Mouse (Mus musculus) hindbrain, embryonic 12.5 days (tissue): Measurements from ENCODE around the gene Fcgr1. TPM values are rescaled to one million over a fixed set of nuclear protein-coding genes. Genes with fewer than 3 reads are reported as not detected.
A peak's percentile ranks its signal among the peaks of the same experiment; 100 is the strongest.
"Not testable (repeated sequence)": the region's sequence is repeated elsewhere in the genome, so short reads cannot be mapped to it uniquely, and the experiment has no call there.

ENCODE experiments used
- ATAC-seq: fragments of 200-750 bp; cut with Nextera tagmentation; 2 replicates; pipeline ENCODE4 v1.8.0; 2017; ENCODE audit warnings: moderate TSS enrichment; ENCODE audit not compliant: low FRiP score
- H3K27ac ChIP-seq: fragments of 300-500 bp; sonication (generic); 2 replicates; pipeline ENCODE4 v1.5.1; 2016; ENCODE audit warnings: mild to moderate bottlenecking
- H3K27me3 ChIP-seq: fragments of 300-500 bp; sonication (generic); 2 replicates; pipeline ENCODE4 v1.6.1; 2016; ENCODE audit warnings: mild to moderate bottlenecking
- H3K36me3 ChIP-seq: fragments of 300-500 bp; sonication (generic); 2 replicates; pipeline ENCODE4 v1.6.1; 2016; ENCODE audit warnings: mild to moderate bottlenecking
- H3K4me1 ChIP-seq: fragments of 300-500 bp; sonication (generic); 2 replicates; pipeline ENCODE4 v1.6.1; 2016
- H3K4me2 ChIP-seq: fragments of 300-500 bp; sonication (generic); replicated peaks from 2 replicates; pipeline ENCODE4 v1.6.1; 2016; ENCODE audit warnings: mild to moderate bottlenecking
- H3K4me3 ChIP-seq: fragments of 300-500 bp; sonication (generic); 2 replicates; pipeline ENCODE4 v1.5.1; 2016; ENCODE audit warnings: mild to moderate bottlenecking
- H3K9ac ChIP-seq: fragments of 300-500 bp; sonication (generic); 2 replicates; pipeline ENCODE4 v1.6.1; 2016; ENCODE audit warnings: mild to moderate bottlenecking, moderate library complexity
- H3K9me3 ChIP-seq: fragments of 300-500 bp; sonication (generic); replicated peaks from 2 replicates; pipeline ENCODE4 v1.6.1; 2016; ENCODE audit warnings: mild to moderate bottlenecking
- WGBS: fragments of 180-500 bp; shearing (Covaris S2); methylation state at CpG from one replicate; pipeline ENCODE4 v1.1.7; 2016; 5-methylcytosine and 5-hydroxymethylcytosine counted together
- polyA plus RNA-seq: library from polyadenylated mRNA; unstranded; fragments of >200 nt; fragmentation: Nextera tagmentation; extraction: Ambion mirVana; gene quantifications from 2 replicates; pipeline ENCODE4 v1.2.1, GENCODE M21; 2016

Gene Fcgr1
- 2.0 TPM in 2 replicates for polyA plus RNA-seq

DNA sequence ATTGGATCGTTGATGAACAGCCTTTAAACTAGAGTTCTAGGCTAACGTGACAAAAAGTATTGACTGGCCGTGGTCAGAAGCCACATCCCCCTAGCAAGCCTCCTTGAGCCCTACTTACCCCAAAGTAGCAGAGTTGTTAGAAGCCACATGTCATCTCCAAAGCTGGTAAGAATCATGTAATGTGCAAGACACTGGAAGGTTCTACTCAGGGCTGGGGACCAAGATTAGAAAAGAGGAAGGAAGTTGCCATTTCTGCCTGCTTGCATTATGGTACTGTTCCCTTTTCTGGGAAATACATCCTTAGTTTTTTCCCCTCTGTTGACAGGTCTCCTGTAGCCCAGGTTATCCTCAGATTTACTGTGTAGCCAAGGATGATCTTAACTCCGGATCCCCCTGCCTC is at the start of gene Fcgr1:
TSS of gene Fcgr1 (minus strand) at position 183 of the 400 bp plus-strand sequence.
- Histone ChIP-seq H3K4me2 (no peak within 1 kb of the TSS), H3K9me3 (no peaks in the 10 kb centered on the region), H3K4me1 (no peaks in the 10 kb centered on the region), H3K9ac (no peak within 1 kb of the TSS), H3K27me3 (peaks cover 3% of the 10 kb centered on the region; the same call in 1 of the 2 replicates), H3K36me3 (no peaks in the 10 kb centered on the region), H3K4me3 (no peak within 1 kb of the TSS), H3K27ac (no peak within 1 kb of the TSS)
- no peak for ATAC-seq
- WGBS: 85% methylated on average over 4 of the region's 4 CpGs

DNA sequence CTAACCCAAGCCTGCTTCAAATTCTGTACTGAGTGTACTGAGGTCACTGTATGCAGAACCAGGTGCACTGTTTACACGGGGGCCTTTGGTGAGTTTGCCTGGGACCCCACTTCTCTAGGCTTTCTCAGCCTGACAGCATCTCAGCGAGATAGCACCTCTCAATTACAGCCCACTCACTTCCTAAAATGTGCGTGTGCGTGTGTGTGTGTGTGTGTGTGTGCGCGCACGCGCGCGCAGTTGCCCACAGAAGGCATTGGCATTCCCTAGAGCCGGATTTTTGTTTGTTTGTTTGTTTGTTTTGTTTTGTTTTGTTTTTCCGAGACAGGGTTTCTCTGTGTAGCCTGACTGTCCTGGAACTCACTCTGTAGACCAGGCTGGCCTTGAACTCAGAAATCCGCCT is 48.9 kb upstream of the Fcgr1 start:
- H3K4me1 ChIP-seq, H3K4me3 ChIP-seq, H3K9me3 ChIP-seq, ATAC-seq, H3K27ac ChIP-seq, H3K4me2 ChIP-seq, H3K36me3 ChIP-seq, H3K9ac ChIP-seq: not testable (repeated sequence)
- 56% methylated on average over 13 of the region's 13 CpGs for WGBS
- peaks cover 62% of the 10 kb centered on the region for H3K27me3 ChIP-seq

DNA sequence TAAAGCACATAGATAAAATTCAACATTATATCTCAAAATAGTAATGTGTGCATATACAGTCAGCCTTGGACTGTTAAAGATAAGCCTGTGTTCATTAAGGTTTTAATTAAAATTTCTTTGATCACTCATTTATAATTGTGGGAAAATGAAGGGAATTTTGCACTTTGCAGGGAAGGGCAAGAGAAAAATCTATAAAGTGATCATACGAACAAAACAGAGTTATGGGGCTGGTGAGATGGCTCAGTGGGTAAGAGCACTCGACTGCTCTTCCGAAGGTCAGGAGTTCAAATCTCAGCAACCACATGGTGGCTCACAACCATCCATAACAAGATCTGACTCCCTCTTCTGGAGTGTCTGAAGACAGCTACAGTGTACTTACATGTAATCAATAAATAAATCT is 48.3 kb upstream of the Fcgr1 start:
- not testable (repeated sequence) for H3K36me3 ChIP-seq, H3K4me3 ChIP-seq, H3K9me3 ChIP-seq, H3K4me2 ChIP-seq, H3K27ac ChIP-seq, H3K4me1 ChIP-seq, H3K9ac ChIP-seq, ATAC-seq
- 45% methylated on average over 3 of the region's 3 CpGs for WGBS
- H3K27me3 ChIP-seq: peaks cover 68% of the 10 kb centered on the region

DNA sequence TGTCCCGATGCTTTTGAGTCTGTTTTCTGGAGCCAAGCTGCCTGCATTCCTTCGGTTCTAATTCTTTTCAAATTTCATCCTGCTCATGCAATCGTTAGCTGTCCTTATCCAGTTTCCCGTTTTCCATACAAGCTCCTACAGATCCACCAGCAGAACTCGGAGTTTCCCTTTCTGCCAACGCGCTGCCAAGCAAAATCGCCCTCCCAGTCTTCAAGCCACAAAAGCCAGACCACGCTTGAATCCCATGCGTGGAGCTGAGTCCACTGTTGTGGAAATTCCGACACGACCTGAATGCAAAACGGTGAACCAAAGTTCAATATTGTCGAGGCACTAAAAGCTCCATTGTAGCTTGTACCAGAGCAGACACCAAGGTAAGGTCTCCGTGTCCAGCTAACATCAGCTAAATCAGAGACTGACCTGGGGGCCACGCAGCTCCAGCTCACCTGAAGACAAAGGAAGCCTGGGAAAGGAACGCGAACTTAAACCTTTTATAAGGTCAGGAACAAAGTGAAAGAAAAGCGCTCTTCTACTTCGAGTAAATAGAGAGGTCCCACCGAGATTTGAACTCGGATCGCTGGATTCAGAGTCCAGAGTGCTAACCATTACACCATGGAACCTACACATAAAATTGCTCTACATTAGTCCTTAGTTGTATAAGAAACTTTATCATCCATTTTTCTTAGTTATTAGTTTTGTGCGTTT is 47.0 kb upstream of the Fcgr1 start:
- no peak overlapping the region for H3K4me3 ChIP-seq
- peaks cover 81% of the 10 kb centered on the region for H3K27me3 ChIP-seq
- no peak overlapping the region for H3K4me2 ChIP-seq
- no peak overlapping the region for H3K27ac ChIP-seq
- 4% methylated on average over 24 of the region's 24 CpGs for WGBS
- no peaks in the 10 kb centered on the region for H3K36me3 ChIP-seq
- no peaks in the 10 kb centered on the region for H3K4me1 ChIP-seq
- no peaks in the 10 kb centered on the region for H3K9me3 ChIP-seq
- no peak for ATAC-seq
- no peak overlapping the region for H3K9ac ChIP-seq

DNA sequence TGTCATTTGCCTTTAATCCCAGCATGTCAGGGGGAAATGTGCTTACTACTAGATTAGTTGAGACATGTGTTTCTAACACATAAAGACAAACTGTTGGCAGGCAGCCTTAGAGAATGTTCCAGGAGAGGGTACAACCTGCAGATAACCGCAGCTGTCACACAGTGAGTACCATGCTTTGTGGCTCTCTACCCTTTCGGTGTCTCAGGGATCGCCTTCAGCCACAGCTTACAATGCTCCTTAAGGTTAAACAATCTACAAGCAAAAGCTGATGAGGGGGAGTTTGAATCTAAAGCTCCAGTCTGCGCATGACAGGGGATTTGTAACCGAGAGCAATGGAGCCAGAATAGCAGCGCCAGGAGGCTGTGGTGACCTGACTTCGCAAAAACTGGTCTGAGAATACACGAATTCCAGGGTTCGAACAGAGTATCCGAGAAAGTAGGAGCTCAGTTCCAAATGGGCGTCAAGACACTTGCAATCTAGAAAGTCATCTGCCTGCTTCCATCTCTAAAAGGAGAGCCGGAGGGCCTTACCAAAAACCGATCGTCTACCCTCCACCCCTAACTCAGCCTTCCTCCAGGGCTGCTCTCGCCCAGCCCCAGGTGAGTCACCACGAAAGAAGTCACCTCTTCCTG is 45.2 kb upstream of the Fcgr1 start:
- Histone ChIP-seq H3K27me3 (peaks cover 81% of the 10 kb centered on the region), H3K9me3 (no peaks in the 10 kb centered on the region)
- WGBS: 40% methylated on average over 16 of the region's 16 CpGs

DNA sequence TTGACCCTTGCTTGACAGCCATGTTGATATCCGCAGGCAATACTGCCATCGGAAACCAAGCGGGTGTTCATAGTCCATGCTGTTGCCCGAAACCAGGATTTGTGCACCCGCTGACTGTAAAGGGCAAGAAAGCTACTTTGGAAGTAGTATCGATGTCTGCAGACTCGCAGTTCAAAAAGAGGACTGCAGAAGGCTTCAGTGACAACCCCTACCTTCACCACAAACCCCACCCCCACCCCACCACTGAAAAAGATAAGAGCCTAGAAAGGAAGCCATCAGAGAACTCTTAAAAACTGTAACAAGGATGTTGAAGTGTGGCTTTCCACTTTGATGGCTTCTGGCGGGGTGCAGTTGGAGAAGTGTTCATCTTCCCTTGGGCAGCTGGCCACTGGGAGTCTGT is 44.3 kb upstream of the Fcgr1 start:
- 90% methylated on average over 8 of the region's 8 CpGs for WGBS
- Histone ChIP-seq H3K27ac (no peak overlapping the region), H3K9ac (no peak overlapping the region), H3K36me3 (no peaks in the 10 kb centered on the region), H3K4me2 (no peak overlapping the region), H3K4me3 (no peak overlapping the region), H3K27me3 (peaks cover 82% of the 10 kb centered on the region), H3K9me3 (no peaks in the 10 kb centered on the region), H3K4me1 (peaks cover 3% of the 10 kb centered on the region; the same call in 1 of the 2 replicates)
- no peak for ATAC-seq

More for the DNA sequence above, 45.2 kb upstream of the Fcgr1 start:
- Histone ChIP-seq H3K4me3 (no peak overlapping the region), H3K4me2 (no peak overlapping the region), H3K27ac (no peak overlapping the region), H3K4me1 (0 out of 2 replicates have a peak, but pooled peaks cover under 1% of the 10 kb centered on the region), H3K9ac (no peak overlapping the region), H3K36me3 (no peaks in the 10 kb centered on the region)
- no peak for ATAC-seq

DNA sequence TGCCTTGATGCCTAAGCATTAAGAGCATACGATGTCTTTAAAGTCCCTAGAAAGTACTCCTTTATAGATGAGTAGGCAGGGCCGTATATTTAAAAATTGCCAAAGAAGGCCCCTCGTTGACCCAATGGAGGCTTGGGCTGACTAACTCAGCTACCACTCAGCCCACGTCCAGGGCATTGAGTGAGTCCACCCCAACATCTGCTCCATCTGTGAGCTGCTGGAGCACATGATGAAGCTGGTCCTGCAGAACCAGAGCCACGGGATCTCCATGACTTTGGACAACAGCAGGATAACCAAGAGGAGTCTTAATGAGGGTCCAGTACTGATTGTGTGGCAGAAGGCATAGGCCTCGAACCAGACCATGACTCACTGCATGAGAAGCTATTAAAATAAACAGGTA is 43.5 kb upstream of the Fcgr1 start:
- Histone ChIP-seq H3K4me1 (peaks cover 3% of the 10 kb centered on the region; the same call in 1 of the 2 replicates), H3K27ac (no peak overlapping the region), H3K4me2 (no peak overlapping the region), H3K9me3 (no peaks in the 10 kb centered on the region), H3K27me3 (peaks cover 84% of the 10 kb centered on the region), H3K4me3 (no peak overlapping the region), H3K9ac (no peak overlapping the region), H3K36me3 (no peaks in the 10 kb centered on the region)
- 91% methylated on average over 6 of the region's 6 CpGs for WGBS
- ATAC-seq: no peak

DNA sequence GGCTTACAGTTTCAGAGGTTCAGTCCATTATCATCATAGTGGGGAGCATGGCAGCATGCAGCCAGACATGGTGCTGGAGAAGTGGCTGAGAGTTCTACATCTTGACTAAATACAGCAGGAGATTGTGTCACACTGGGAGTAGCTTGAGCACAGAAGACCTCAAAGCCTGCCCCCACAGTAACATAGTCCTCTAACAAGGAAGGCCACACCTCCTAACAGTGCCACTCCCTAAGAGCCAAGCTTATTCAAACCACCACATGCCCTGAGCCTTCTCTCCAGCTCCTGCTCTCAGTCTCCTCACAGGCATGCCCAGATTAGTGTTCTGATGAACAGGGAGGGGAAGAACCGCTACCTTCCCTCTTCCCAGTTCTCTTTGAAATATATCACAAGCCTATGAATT is 42.9 kb upstream of the Fcgr1 start:
- Histone ChIP-seq H3K27ac (no peak overlapping the region), H3K4me3 (no peak overlapping the region), H3K4me1 (peaks cover 3% of the 10 kb centered on the region; the same call in 1 of the 2 replicates), H3K9me3 (no peaks in the 10 kb centered on the region), H3K36me3 (no peaks in the 10 kb centered on the region), H3K4me2 (no peak overlapping the region), H3K27me3 (peaks cover 88% of the 10 kb centered on the region), H3K9ac (no peak overlapping the region)
- no peak for ATAC-seq
- WGBS: 70% methylated on average over 1 of the region's 1 CpGs

DNA sequence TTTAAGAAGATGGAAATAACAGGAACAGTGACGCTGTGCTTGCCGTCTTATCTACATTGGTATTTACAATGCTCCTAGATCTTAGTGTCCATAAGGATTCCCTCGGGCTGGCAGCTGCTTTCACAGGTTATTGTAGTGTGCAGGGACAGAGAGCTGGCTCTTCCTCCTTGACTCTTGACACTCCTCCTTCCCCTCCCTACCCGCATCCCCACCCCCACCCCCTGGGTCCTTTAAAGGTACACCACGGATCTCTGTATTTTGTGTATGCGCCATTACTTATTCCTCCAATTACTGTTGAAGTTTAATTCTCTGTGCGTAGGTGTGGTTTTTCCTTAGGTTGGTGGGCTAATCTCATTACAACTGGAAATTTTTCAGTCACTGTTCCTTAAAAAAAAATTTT is 41.8 kb upstream of the Fcgr1 start:
- Histone ChIP-seq H3K4me3 (no peak overlapping the region), H3K27me3 (peaks cover 87% of the 10 kb centered on the region), H3K4me2 (no peak overlapping the region), H3K4me1 (peaks cover 3% of the 10 kb centered on the region; the same call in 1 of the 2 replicates), H3K9me3 (no peaks in the 10 kb centered on the region), H3K36me3 (no peaks in the 10 kb centered on the region), H3K27ac (no peak overlapping the region), H3K9ac (no peak overlapping the region)
- ATAC-seq: no peak
- 22% methylated on average over 7 of the region's 7 CpGs for WGBS

DNA sequence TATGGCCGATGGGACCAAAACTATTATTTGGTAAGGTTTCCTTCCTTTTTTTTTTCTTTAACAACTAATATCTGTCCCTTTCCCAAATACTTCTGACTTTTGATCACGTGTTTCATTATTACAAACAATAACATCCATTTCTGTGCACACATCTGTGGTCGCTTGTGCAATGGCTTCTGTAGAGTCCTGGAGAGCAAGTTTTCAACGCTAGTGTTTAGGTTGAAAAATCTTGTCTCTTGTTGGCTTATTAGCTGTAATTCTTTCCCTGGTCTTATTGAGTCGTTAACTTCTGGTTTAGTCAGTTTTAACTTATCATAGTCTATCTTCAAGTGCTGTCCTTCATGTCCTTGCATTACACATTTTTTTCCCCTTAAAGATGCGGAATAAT is 41.4 kb upstream of the Fcgr1 start:
- Histone ChIP-seq H3K4me1 (peaks cover 3% of the 10 kb centered on the region; the same call in 1 of the 2 replicates), H3K36me3 (no peaks in the 10 kb centered on the region), H3K4me2 (no peak overlapping the region), H3K9ac (no peak overlapping the region), H3K4me3 (no peak overlapping the region), H3K9me3 (no peaks in the 10 kb centered on the region), H3K27me3 (peaks cover 90% of the 10 kb centered on the region), H3K27ac (no peak overlapping the region)
- WGBS: 51% methylated on average over 6 of the region's 6 CpGs
- ATAC-seq: no peak

DNA sequence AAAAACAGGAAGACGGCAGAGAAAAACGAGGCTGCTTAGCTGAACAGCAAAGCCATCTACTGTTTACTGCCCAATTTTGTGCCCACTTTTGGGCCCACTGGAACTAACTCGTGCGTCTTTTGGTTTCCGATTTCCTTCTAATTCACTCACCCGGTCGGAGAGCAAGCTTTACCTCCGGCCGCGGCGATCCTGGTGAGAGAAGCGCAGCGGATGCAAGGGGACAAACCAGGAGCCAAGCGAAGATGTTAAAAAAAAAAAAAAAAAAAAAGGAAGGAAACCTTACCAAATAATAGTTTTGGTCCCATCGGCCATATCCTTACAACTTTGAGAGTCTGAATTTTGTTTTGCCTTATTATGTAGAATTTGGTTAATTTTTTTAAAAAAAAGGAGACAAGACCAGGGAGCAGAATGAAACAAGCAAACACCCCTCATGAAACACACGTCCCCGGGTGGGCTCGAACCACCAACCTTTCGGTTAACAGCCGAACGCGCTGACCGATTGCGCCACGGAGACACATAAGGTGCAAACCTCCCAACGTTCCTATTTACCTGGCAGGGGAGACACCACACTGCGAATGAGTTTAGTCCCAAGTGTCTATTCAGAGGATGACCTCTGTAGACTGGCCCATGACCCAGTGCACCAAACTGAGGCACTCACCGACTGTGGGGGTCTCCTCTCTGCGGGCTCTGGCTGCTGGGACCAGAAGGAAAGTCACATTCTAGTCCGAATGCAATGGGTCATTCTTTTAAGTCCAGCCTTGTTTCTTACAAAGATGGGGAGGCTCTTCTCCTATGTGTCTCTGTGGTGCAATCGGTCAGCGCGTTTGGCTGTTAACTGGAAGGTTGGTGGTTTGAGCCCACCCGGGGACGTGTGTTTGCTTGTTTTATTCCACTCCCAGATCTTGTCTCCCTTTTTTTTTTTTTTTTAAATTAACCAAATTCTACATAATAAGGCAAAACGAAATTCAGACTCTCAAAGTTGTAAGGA is 40.7 kb upstream of the Fcgr1 start:
- peaks cover 95% of the 10 kb centered on the region for H3K27me3 ChIP-seq
- H3K36me3 ChIP-seq: no peaks in the 10 kb centered on the region
- WGBS: 4% methylated on average over 36 of the region's 36 CpGs
- no peak overlapping the region for H3K27ac ChIP-seq
- H3K9me3 ChIP-seq: no peaks in the 10 kb centered on the region
- no peak overlapping the region for H3K9ac ChIP-seq
- H3K4me1 ChIP-seq: peaks cover 3% of the 10 kb centered on the region; the same call in 1 of the 2 replicates
- H3K4me2 ChIP-seq: peak overlapping the region; percentile 25
- H3K4me3 ChIP-seq: peak overlapping the region; percentile 3; the same call in 1 of the 2 replicates
- no peak for ATAC-seq
